Mouse (Mus musculus) G1E (cell line): ENCODE measurements around the gene Grtp1.

ENCODE experiments used
- CTCF ChIP-seq: IDR thresholded peaks from 2 replicates; pipeline ENCODE4 v1.5.1; 2012; ENCODE audit warnings: low read depth, low read length, inconsistent platforms, mixed read lengths
- TAL1 ChIP-seq: conservative IDR thresholded peaks from 2 replicates; pipeline ENCODE4 v1.6.1; 2012; ENCODE audit warnings: low read depth, low read length, inconsistent platforms, mixed read lengths

GRCm38 (mm10) chr8:13180408-13180807 is 20.0 kb downstream of the Grtp1 start:
- no peak for TF ChIP-seq TAL1
- TF ChIP-seq CTCF, result no peak
